Mouse (Mus musculus) urinary bladder, postnatal 25 days (tissue): ENCODE measurements at regions not wholly inside any gene's neighbourhood (a gene's known extent, or its start where the extent isn't known, plus 50 kb on each side); places are given as distances from the start of the nearest gene placed in this dataset.

Source experiments
- DNase-seq: peaks from one replicate; pipeline ENCODE4 v3.0.0; 2022; ENCODE audit warnings: low spot score

- no peak for DNase-seq
Measured at GRCm38 (mm10) chr13:110584765-110585164, 189.9 kb downstream of the Plk2 start.

GRCm38 (mm10) chr13:110594630-110595029 is 199.8 kb downstream of the Plk2 start:
- no peak for DNase-seq

- DNase-seq, result no peak
Measured at GRCm38 (mm10) chr13:110599666-110600065, 204.8 kb downstream of the Plk2 start.

- DNase-seq, result no peak
Measured at GRCm38 (mm10) chr13:110600377-110600776, 205.5 kb downstream of the Plk2 start.

- no peak for DNase-seq
Measured at GRCm38 (mm10) chr13:110601352-110601751, 206.5 kb downstream of the Plk2 start.

GRCm38 (mm10) chr13:110601840-110602239 is 207.0 kb downstream of the Plk2 start:
- DNase-seq, result no peak

GRCm38 (mm10) chr13:110602894-110603293 is 208.0 kb downstream of the Plk2 start:
- no peak for DNase-seq

GRCm38 (mm10) chr13:110619010-110619409 is 224.2 kb downstream of the Plk2 start:
- no peak for DNase-seq

- no peak for DNase-seq
Measured at GRCm38 (mm10) chr13:110627136-110627535, 232.3 kb downstream of the Plk2 start.

GRCm38 (mm10) chr13:110627732-110628131 is 232.9 kb downstream of the Plk2 start:
- DNase-seq, result no peak

GRCm38 (mm10) chr13:110628201-110628600 is 233.4 kb downstream of the Plk2 start:
- no peak for DNase-seq

GRCm38 (mm10) chr13:110633261-110633781 is 238.5 kb downstream of the Plk2 start:
- DNase-seq, result no peak

- no peak for DNase-seq
Measured at GRCm38 (mm10) chr13:110633899-110634298, 239.1 kb downstream of the Plk2 start.

GRCm38 (mm10) chr13:110642792-110643191 is 247.9 kb downstream of the Plk2 start:
- no peak for DNase-seq

- DNase-seq, result no peak
Measured at GRCm38 (mm10) chr13:110643198-110643896, 248.5 kb downstream of the Plk2 start.

GRCm38 (mm10) chr13:110643897-110644213 is 249.0 kb downstream of the Plk2 start:
- DNase-seq, result no peak

GRCm38 (mm10) chr13:110649378-110649777 is 254.5 kb downstream of the Plk2 start:
- DNase-seq, result no peak

GRCm38 (mm10) chr13:110649870-110650497 is 255.1 kb downstream of the Plk2 start:
- DNase-seq, result no peak

GRCm38 (mm10) chr13:110652201-110652600 is 257.4 kb downstream of the Plk2 start:
- no peak for DNase-seq

- no peak for DNase-seq
Measured at GRCm38 (mm10) chr13:110665073-110665800, 270.4 kb downstream of the Plk2 start.

GRCm38 (mm10) chr13:110667276-110667956 is 272.6 kb downstream of the Plk2 start:
- no peak for DNase-seq

- no peak for DNase-seq
Measured at GRCm38 (mm10) chr13:110673536-110673935, 278.7 kb downstream of the Plk2 start.
